Mouse (Mus musculus) erythroid progenitor cell, adult 5-6 weeks (primary cell): ENCODE measurements at regions not wholly inside any gene's neighbourhood (a gene's known extent, or its start where the extent isn't known, plus 50 kb on each side); places are given as distances from the start of the nearest gene placed in this dataset.
"Not testable (repeated sequence)": the region's sequence is repeated elsewhere in the genome, so short reads cannot be mapped to it uniquely, and the experiment has no call there.

Source experiments
- ATAC-seq: replicated peaks from 2 replicates; pipeline ENCODE4 v1.8.0; 2016; ENCODE audit warnings: moderate number of reproducible peaks, mild to moderate bottlenecking, moderate TSS enrichment, inconsistent platforms; ENCODE audit not compliant: poor library complexity, low FRiP score, severe bottlenecking

GRCm38 (mm10) chr2:53605829-53606228 lies 414.3 kb downstream of the Arl6ip6 start:
- no peak for ATAC-seq

GRCm38 (mm10) chr2:53619681-53620080 lies 428.2 kb downstream of the Arl6ip6 start:
- ATAC-seq, result no peak

GRCm38 (mm10) chr2:53632816-53633474 lies 441.4 kb downstream of the Arl6ip6 start:
- not testable (repeated sequence) for ATAC-seq

- ATAC-seq, result no peak
These were observed 416.6 kb downstream of the Rprm start for GRCm38 (mm10) chr2:53668599-53669372.

GRCm38 (mm10) chr2:53680350-53681011 lies 404.9 kb downstream of the Rprm start:
- ATAC-seq, result no peak

GRCm38 (mm10) chr2:53682599-53682998 lies 402.8 kb downstream of the Rprm start:
- ATAC-seq, result no peak

GRCm38 (mm10) chr2:53687281-53687680 lies 398.1 kb downstream of the Rprm start:
- no peak for ATAC-seq

- no peak for ATAC-seq
These were observed 396.0 kb downstream of the Rprm start for GRCm38 (mm10) chr2:53689223-53689880.

- ATAC-seq, result no peak
These were observed 393.7 kb downstream of the Rprm start for GRCm38 (mm10) chr2:53691580-53692118.

GRCm38 (mm10) chr2:53711213-53711612 lies 374.1 kb downstream of the Rprm start:
- no peak for ATAC-seq

GRCm38 (mm10) chr2:53713106-53713640 lies 372.2 kb downstream of the Rprm start:
- no peak for ATAC-seq

GRCm38 (mm10) chr2:53715017-53715416 lies 370.3 kb downstream of the Rprm start:
- ATAC-seq, result no peak

- no peak for ATAC-seq
These were observed 362.1 kb downstream of the Rprm start for GRCm38 (mm10) chr2:53723231-53723630.

- ATAC-seq, result no peak
These were observed 356.7 kb downstream of the Rprm start for GRCm38 (mm10) chr2:53728693-53729092.

GRCm38 (mm10) chr2:53730451-53730850 lies 354.9 kb downstream of the Rprm start:
- ATAC-seq, result no peak

- no peak for ATAC-seq
These were observed 321.9 kb downstream of the Rprm start for GRCm38 (mm10) chr2:53763486-53763885.

GRCm38 (mm10) chr2:53782035-53782434 lies 303.3 kb downstream of the Rprm start:
- ATAC-seq, result peak; percentile 92

GRCm38 (mm10) chr2:53788599-53788998 lies 296.8 kb downstream of the Rprm start:
- ATAC-seq, result peak; percentile 92

- ATAC-seq, result no peak
These were observed 288.7 kb downstream of the Rprm start for GRCm38 (mm10) chr2:53796605-53797004.

- ATAC-seq, result no peak
These were observed 281.7 kb downstream of the Rprm start for GRCm38 (mm10) chr2:53803666-53804065.
